Mouse (Mus musculus): ENCODE data around the gene Stra6.

Stra6 gene

GRCm38 (mm10) chr9:58202676-58203453 lies 139.3 kb downstream of the Stra6 start:
- no peak for DNase-seq (ENCODE audit: low read depth, low spot score)

Data from A20 (cell line).